Mouse (Mus musculus) thymus, adult 2 months (tissue): ENCODE results near the gene Wdr17.

Experiments
- CTCF ChIP-seq: fragments of 200-500 bp; IDR thresholded peaks from 2 replicates; pipeline ENCODE4 v1.5.1; 2012; ENCODE audit warnings: mild to moderate bottlenecking, control low read depth, low read length, moderate library complexity, borderline replicate concordance; ENCODE audit not compliant: control insufficient read depth, poor library complexity, insufficient read depth; ENCODE audit errors: extremely low read depth
- POLR2A ChIP-seq: fragments of 200-500 bp; IDR thresholded peaks from 2 replicates; pipeline ENCODE4 v1.6.1; 2012; ENCODE audit warnings: mild to moderate bottlenecking, low read length, control low read depth, moderate library complexity; ENCODE audit not compliant: control insufficient read depth, poor library complexity, insufficient read depth; ENCODE audit errors: extremely low read depth

GRCm38 (mm10) chr8:54667756-54668155 is 219.2 kb downstream of the Wdr17 start:
- TF ChIP-seq CTCF = no peak
- no peak for TF ChIP-seq POLR2A
